Mouse (Mus musculus) cortical plate, adult 2 months (tissue): ENCODE measurements around the gene Ascl5.

Experiments used
- CTCF ChIP-seq: fragments of 200-500 bp; IDR thresholded peaks from 2 replicates; pipeline ENCODE4 v1.5.1; 2011; ENCODE audit warnings: mild to moderate bottlenecking, control low read depth, low read length; ENCODE audit not compliant: insufficient read depth; ENCODE audit errors: extremely low read depth
- POLR2A ChIP-seq: fragments of 200-500 bp; IDR thresholded peaks from 2 replicates; pipeline ENCODE4 v1.6.1; 2011; ENCODE audit warnings: mild to moderate bottlenecking, low read length, control low read depth; ENCODE audit not compliant: insufficient read depth; ENCODE audit errors: extremely low read depth

DNA sequence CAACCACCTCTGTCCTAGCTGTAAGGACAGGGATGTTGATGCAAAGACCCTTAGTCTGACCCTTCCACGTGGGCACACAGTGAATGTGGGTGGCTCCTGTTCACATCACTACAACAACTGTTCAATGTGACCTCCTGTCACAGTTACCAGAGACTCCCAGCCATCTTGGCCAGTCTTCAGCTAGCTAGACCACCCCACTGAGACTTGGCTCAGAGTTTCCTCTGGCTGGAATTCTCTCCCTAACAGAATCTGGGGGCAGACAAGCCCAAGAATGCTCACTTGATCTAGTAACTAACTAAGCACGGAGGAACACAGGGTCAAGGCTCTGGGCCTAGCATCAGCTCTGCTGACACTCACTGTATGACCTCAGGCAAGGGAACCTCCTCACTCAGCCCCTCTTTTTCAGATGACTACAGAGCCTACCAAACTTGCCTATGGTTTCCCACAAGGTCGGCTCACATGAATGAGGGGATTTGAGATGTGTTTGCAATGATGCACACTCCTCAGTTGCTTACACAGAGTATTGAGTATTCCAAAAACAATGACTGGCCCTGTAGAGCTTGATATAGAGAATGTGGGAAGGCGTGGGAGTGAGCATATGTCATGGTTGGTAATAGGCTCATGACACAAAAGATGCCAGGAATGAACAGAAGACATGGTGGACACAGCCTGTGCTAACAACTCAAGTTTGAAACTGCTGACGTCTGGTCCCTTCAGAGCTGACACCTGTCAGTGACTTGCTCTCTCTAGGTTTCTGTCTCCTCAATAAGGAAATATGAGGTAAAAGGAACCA, 11.7 kb upstream of the Ascl5 start:
- no peak for TF ChIP-seq CTCF
- TF ChIP-seq POLR2A = no peak
